Mouse (Mus musculus): ENCODE data around the gene Mpp4.

Gene Mpp4

GRCm38 (mm10) chr1:59163030-59163461 is at the start of gene Mpp4:
Gene Mpp4 (minus strand): TSS chr1:59163389.
- peak; percentile 41 to 50 for DNase-seq

- DNase-seq, result no peak
Observed at GRCm38 (mm10) chr1:59212951-59213350, 49.8 kb upstream of the Mpp4 start.

GRCm38 (mm10) chr1:59212076-59212779 is 49.0 kb upstream of the Mpp4 start:
- DNase-seq, result no peak

- DNase-seq, result no peak
Observed at GRCm38 (mm10) chr1:59211651-59212050, 48.5 kb upstream of the Mpp4 start.

GRCm38 (mm10) chr1:59208331-59208730 is 45.1 kb upstream of the Mpp4 start:
- DNase-seq, result no peak

- no peak for DNase-seq
Observed at GRCm38 (mm10) chr1:59204489-59204888, 41.3 kb upstream of the Mpp4 start.

- DNase-seq, result no peak
Observed at GRCm38 (mm10) chr1:59202367-59202766, 39.2 kb upstream of the Mpp4 start.

- DNase-seq, result no peak
Observed at GRCm38 (mm10) chr1:59201561-59201960, 38.4 kb upstream of the Mpp4 start.

GRCm38 (mm10) chr1:59200960-59201359 is 37.8 kb upstream of the Mpp4 start:
- DNase-seq, result no peak

GRCm38 (mm10) chr1:59194979-59195378 is 31.8 kb upstream of the Mpp4 start:
- no peak for DNase-seq

GRCm38 (mm10) chr1:59187786-59188185 is 24.6 kb upstream of the Mpp4 start:
- no peak for DNase-seq

- DNase-seq, result no peak
Observed at GRCm38 (mm10) chr1:59186317-59186716, 23.1 kb upstream of the Mpp4 start.

GRCm38 (mm10) chr1:59185410-59185809 is 22.2 kb upstream of the Mpp4 start:
- no peak for DNase-seq

GRCm38 (mm10) chr1:59183045-59183444 is 19.9 kb upstream of the Mpp4 start:
- no peak for DNase-seq

GRCm38 (mm10) chr1:59182373-59182772 is 19.2 kb upstream of the Mpp4 start:
- DNase-seq, result no peak

GRCm38 (mm10) chr1:59180003-59180402 is 16.8 kb upstream of the Mpp4 start:
- DNase-seq, result no peak

- DNase-seq, result no peak
Observed at GRCm38 (mm10) chr1:59178401-59178800, 15.2 kb upstream of the Mpp4 start.

GRCm38 (mm10) chr1:59174514-59175373 is 11.6 kb upstream of the Mpp4 start:
- no peak for DNase-seq

- no peak for DNase-seq
Observed at GRCm38 (mm10) chr1:59173023-59173422, 9.8 kb upstream of the Mpp4 start.

GRCm38 (mm10) chr1:59171875-59172274 is 8.7 kb upstream of the Mpp4 start:
- no peak for DNase-seq

GRCm38 (mm10) chr1:59170290-59170689 is 7.1 kb upstream of the Mpp4 start:
- DNase-seq, result no peak

- DNase-seq, result no peak
Observed at GRCm38 (mm10) chr1:59169586-59169985, 6.4 kb upstream of the Mpp4 start.

GRCm38 (mm10) chr1:59168556-59168955 is 5.4 kb upstream of the Mpp4 start:
- DNase-seq, result no peak

Measured in cerebellum, postnatal 36 days (tissue).